Mouse (Mus musculus) adrenal gland, postnatal 4 days (tissue): Measurements from ENCODE around the gene Pygo2. TPM values are rescaled to one million over a fixed set of nuclear protein-coding genes. Genes with fewer than 3 reads are reported as not detected.

Experiments
- DNase-seq, 2 experiments: peaks; one replicate each; pipeline ENCODE4 v3.0.0; 2021 to 2022; ENCODE audit warnings: low spot score in 2 of 2, mixed read lengths in 2 of 2
- total RNA-seq, 2 experiments: library from RNA; stranded (reverse); gene quantifications; 2 replicates each; pipeline ENCODE4 v1.2.3; 2021

The Pygo2 gene
- total RNA-seq, 2 experiments from 2014 or later, result 43.0 to 44.3 TPM

DNA sequence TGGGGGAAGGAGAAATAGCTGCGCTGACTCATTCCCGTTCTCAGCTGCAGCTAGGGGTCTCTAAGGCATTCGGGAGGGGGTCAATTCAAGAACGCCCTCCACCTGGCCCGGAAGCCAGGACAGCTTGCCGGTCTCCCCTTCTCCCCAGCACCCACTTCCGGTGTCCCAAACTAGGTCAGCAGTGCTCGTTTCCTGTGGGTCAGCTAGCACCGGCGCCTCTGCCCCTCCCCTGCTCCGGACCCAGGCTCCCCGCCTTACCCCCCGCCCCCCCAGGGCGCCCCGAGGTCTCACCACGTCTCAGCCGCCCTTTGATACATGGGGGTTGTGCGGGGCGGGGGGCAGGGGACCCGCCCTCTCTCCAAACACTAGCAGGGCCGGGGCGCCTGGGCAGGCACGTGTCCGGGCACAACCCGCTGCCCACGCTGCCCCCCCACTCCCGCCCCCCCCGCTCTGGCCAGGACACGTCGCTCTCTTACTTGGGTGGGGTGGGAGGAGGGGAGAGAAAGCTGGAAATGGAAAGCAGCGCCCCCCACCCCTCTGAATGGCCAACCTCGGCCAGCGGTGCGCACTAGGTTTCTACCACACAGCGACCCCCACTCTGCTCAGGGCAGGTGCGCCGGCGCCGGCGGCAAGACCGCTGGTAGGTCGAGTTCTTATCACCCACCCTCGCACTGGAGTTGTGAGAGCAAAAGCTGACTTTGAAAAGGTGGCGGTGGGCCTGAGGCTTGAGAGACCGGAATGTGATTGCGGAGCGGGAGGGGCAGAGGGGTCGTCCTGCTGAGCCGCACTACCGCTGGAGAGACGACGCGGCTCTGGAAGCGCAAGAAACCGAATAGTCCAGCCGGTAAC is 38.1 kb upstream of the Pygo2 start:
- DNase-seq, result peak in 1 of 2 experiments; percentile 61

DNA sequence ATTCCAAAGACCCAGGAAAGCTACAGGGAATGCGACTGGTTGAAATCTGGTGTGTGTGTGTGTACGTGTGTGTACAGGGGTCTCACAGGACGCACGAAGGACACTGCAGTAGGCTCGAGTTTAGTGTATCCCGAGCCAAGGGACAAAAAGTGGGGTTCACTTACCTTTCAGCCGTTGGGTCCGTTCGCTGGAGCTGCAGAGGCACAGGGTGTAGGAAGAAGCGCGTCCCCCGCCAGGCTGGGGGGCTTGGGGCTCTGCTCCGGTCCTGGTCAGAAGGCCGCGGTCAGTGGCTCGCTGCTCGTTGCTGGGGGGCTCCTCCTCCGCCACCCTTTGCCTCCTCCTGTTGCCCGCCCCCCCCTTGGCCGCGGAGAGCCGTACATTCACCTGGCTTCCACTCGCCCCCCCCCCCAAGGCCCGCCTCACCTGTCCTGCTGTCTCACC is 37.1 kb upstream of the Pygo2 start:
- DNase-seq, result no peak

DNA sequence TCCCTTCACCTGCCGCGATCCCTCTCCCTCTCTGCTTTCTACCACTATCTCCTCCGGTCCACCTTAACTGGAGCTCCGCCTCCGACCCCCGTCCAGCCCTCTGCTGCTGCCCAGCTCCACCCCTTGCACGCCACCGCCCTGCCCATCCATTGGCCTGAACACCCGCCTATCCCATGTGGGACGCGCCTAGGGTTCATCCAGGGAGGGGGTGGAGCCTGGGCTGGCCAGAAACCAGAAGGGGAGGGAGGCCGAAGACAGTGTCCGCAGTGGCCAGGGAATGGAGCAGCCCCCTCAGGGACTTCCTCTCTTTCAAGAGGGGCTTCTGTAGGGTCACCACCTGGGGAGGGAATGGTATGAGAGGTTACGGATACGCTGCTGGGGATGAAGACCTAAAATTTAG is 36.4 kb upstream of the Pygo2 start:
- peak; percentile 90 to 99 for DNase-seq

DNA sequence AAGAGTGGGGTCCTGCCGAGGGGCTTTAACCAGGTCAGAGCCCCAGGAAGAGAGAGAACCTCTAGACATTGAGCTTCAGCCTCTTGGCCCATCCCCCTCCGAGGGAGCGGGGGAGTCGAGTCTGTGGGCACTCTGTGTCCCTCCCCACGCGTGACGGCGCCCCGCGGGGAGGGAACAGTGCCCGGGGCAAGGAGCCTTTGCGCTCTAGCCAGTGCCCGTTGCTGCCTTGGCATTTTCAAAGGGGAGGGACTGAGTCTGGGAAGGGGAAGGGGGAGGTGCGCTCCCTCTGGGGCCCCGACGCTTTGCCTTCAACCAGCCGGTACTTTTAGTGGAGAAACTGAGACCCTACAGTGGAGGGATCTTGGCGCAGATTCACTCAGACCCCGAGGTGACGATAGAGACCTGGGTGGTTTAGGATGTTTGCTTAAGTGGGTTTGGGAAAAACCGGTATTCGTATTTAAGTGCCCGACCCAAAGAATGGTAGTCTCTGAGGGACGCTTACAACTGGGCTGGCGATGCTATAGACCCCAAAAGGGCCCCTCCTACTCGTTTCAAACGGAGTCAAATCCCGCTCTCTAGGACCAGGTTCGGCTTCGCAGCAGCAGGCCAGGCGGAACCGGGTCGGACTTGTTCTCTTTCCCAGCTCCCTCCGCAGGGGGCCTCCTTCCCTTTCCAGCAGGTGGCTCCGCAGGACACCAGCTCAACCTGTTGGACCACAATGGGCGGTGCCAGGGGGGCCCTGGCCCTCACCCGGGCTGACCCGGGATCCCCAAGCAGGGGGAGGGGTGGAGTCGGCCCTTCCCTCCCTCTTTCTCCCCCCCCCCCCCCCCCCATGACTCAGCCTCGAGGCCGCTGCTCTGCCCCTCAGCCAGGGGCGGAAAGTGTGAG is 35.8 kb upstream of the Pygo2 start, which contains the start of gene Zbtb7b:
Zbtb7b (minus strand) TSS at position 771 of the 888 bp plus-strand sequence.
- peak; percentile 63 to 73 for DNase-seq

DNA sequence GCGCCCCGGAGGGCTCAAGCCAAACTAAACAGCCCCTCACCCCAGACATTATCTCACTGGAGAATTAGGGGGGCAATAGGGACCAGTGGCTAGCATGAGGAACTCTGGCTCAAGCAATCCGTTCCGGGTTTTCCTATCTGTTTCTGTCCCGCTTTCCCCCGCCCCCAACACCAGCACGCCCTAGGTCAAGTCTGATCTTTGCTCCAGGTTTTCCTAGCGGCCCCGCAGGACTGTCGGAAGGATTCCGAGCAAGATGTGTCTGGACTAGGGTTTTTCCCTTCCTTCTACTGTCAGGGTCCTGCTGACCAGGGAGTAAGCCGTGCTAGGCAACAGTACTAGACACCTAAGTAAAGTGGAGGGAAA is 35.1 kb upstream of the Pygo2 start:
- peak; percentile 56 to 73 for DNase-seq

DNA sequence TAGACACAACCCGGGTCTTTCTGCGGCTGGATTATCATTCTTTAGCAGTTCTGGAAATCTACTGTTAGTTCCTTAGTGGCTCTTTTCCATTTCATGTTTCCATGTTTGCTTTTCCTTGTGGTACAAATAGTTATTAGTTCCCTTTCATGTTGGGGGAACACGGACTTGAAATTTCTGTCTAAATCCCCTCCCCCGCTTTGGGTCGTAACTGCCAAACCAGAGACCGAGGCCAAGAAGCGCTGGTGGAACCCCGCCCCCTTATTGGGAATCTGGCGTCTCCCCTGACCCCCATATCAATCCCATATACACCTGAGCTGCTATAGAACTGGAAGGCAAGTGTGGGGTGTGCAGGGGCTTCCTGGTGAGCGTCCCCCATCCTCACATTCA is 34.6 kb upstream of the Pygo2 start:
- DNase-seq, result no peak

DNA sequence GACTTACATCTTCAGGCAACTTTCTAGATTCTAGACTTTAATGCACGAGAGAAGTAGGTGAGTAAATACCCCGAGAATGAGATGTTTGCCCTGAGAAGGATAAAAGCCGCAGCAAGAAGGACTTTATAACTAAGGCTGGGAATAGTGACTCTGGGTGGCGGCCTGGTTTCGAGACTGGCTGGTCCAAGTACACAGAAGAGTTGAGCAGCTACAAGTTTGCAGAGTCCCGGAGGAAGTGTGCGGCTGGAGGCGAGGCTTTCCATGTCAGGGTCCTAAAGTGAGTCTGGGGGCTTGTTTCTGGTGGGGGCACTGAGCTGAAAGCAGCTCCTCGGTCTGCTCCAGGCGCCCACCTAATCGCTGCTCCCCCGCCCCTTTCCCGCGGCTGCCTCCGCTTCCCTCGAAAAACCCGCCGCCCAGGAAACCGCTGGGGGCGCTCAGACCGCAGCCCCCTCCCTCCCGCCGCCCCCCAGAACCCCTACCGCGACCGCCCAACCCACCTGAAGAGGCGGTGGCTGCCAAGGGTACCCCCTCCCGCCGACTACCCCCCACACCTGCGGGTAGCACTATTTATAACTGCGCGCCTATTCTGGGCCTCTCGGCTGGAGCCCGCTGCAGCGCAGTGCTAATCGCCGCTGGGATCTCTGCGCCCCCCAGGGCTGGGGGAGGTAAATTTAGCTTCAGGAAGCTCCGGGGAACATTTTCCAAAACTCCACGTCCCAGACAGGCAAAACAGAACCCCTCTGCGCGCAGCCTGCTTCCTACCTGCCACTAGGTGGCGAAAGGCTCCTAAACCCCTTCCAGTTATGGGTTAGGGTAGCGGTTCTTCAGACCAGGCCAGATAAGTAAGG is 34.0 kb upstream of the Pygo2 start:
- no peak for DNase-seq

DNA sequence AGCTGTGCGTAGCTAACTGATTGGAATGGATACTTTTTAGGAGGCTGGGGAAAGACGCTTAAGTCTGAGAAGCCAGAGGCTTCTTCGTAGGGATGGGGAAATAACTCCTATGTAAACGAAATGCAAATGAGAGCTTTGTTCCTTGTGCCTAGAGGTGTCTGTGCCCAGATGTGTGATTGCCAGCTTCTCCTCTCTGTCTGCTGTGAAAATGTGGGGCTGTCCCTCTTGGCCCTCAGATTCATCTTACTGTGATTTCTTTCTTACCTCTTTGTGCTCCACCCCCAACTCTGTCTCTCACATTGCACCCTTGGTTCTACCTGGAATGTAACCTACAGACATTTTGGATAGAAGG is 33.4 kb upstream of the Pygo2 start:
- no peak for DNase-seq

DNA sequence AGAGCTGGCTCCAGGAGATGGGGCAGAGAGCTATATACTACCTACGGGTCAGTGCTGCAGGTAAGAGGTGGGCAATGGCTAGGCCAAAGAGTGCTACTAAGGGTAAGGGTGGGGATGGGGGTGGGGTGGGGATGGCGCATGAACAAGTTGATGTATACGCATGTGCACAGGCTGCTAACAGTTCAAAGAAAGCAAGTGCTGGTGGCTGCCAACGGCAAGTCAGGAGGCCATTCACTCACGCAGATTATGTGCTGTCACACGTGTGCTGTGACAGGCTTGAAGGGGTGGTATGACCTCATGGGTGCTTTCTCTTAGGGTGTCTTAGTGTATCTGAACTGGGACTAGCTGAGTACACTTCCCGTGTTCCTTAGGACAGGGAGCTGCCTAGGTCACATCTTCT is 28.7 kb upstream of the Pygo2 start:
- DNase-seq, result no peak

DNA sequence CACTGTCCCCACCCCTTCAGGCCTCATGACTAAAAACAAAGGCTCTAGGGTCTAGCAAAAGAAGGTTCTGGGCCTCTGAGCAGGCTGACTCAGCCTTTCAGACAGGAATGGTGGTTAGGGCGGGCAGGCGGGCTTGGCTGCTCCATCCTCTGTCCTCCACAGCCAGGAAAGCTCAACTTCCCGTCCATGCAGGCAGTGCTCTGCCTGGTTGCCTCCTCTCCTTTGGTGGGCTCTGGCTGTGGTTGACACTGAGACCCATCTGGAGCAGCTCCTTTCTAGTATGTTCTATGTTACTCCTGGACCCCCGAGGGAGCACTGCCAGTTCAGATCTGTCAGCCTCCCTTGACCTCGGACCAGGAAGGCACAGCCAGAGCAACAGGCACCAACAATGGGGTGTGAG is 27.3 kb upstream of the Pygo2 start, which contains the start of gene Lenep:
Lenep (minus strand) TSS at position 101 of the 400 bp plus-strand sequence.
- no peak for DNase-seq

DNA sequence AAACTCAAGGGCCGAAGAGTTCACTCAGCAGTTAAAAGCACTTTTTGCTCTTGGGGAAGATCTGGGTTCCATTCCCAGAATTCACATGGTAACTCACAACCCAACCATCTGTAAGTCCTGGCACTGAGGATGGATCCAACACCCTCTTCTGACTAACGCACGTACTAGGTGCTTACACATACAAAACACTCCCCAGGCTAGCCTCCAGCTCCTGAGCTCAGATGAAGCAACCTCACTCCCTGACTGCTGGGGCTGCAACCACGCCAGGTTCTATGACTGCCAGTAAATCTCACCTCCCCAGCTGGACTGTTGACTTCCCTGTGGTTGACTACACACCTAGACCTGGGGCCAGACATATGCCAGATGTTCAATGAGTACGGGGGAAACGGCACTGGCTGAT is 23.1 kb upstream of the Pygo2 start:
- DNase-seq, result no peak

DNA sequence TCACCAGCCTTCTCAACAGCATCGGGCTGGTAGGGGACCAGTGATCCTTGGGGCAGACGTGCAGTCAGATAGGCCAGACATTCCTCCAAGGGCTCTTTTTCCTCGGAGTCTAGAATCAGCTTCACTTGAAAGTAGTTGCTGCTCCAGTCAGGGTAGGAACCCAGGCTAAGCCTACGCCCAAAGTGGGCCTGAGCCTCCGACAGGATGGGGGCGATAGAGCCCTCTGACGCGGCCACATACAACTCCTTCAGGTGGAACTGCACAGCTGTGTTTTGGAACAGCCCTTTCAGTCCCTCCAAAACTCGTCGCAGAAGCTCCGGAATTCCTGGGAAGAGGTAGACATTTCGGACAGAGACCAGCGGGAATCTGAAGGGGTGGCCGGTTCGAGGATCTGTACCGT is 21.6 kb upstream of the Pygo2 start:
- no peak for DNase-seq

DNA sequence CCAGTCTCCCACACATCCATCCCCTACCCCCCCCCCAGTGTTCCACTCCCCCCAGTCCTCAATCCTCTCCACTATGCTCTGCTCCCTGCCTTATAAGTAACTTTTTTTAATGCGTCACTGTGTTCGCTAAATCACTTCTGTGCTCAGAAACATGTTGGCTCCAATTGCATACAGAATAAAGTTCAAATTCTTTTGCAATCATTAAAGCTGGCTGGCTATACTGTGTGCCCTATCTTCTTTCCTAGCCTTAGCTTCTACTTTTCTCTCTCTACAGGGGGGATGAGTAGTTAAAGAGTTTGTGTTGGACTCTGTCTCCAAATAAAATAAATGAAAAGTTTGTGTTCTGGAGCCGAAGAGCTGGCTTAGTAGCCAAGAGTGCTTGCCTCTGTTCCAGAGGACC is 20.3 kb upstream of the Pygo2 start:
- DNase-seq, result no peak

DNA sequence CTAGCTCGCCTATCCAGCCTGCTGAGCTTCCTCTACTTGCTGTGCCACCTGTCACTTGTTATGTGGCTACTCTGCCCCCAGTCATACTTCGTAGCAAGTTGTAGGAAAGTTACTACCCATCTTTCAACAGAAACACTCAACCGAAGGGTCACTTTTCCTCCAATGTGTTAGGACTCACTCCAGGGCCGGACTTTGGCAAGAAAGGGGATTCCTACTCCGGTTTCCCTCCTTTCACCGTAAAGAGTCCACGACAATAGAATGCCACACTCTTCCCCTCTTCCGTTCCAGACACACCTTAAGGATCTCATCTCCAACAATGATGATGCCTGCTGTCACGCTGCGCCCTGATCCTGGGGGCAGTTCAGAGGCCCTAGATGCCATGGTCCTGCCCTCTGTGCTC is 19.1 kb upstream of the Pygo2 start:
- no peak for DNase-seq

DNA sequence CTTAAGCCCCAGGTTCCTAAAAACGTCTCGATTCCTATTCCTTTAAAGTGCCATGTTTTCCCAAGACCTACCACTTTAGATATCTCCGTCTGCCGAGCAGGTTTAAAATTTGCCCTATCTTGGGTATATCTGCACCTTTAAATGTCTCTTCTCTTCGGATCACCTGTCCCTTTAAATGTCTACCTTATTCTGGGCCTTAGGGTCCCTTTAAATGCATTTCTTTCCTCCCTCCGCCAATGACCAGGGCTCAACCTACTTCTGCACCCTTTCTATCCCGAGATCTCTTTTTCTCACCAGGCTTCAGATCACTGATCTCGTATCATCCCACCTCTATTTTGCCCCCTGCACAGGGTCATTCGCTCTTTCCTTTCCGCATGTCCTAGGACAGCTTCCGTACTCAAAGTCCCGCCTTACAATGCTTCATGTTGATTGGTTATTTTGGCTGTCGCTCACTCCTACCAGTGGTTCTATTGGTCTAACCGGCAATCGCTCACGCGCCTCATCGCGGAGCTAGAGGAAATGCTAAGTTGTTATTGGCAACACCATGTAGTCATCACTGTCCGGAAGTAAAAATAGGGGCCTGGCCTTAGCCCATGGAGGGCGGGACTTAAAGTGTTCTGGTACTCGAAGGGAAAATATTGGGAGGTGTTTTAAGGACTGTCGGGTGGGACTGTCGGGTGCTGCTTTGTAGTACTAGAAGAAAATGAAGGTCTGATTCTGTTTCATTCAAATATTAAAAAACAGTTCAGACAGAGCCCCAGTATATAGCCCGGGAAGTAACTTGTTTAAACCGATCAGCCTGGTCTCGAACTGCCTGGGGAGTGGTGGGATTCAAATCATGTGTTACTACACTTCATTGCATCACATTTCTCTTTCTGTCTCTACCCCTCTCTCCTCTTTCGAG is 18.3 kb upstream of the Pygo2 start, which contains the start of gene Flad1:
Flad1 (minus strand) TSS at position 381 of the 904 bp plus-strand sequence.
- peak; percentile 88 to 91 for DNase-seq

DNA sequence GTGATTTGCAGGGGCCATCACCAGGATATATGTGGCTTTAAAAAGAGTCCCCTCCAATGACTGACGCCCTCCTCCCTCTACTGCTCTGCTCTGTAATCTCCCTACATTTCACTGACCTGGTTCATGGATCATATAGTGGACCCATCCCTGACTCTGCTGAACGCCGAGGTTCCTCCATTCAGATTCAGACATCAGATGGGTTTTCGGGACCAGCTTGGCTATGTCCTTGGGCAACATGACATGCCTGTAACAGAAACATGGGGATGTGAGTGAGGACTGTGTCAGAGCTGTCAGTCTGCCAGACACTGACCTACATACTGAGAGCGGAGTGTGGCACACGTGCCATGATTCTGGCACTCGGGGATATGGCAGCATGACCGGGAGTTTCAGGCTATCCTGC is 13.9 kb upstream of the Pygo2 start:
- DNase-seq, result no peak

DNA sequence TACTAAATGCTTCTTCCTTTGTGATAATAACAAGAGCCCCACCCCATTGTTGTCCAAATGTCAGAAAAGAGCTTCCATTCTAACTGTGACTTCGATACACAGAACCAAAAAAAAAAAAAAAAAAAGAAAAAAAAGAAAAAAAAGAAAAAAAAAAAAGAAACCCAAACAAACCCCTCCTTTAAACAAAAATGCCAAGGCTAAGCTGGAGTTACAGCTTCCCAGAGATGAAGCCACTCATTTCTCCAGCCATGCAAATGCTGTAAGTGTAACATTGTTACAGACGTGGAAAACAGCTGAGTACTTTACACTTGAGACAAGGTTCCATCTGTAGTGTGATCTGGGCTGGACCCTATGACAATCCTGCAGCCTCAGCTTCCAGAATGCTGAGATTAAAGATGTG is 12.9 kb upstream of the Pygo2 start:
- no peak for DNase-seq

DNA sequence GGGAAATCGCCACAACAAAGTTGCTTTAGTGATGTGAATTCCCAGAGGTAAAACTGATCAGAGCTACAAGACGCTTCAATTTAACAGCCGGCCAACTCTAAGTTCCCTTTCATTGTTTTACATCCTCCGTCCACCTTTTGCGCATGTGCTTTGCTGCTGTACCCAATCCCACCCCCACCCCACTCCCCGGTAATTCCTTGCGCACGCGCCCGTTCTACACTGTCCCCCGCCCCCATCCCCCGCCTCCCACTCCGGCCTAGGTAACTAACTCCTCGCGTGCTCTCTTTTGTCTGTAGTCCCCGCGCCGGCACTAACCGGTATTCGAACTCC is 12.2 kb upstream of the Pygo2 start:
- peak in 1 of 2 experiments; percentile 31 for DNase-seq

DNA sequence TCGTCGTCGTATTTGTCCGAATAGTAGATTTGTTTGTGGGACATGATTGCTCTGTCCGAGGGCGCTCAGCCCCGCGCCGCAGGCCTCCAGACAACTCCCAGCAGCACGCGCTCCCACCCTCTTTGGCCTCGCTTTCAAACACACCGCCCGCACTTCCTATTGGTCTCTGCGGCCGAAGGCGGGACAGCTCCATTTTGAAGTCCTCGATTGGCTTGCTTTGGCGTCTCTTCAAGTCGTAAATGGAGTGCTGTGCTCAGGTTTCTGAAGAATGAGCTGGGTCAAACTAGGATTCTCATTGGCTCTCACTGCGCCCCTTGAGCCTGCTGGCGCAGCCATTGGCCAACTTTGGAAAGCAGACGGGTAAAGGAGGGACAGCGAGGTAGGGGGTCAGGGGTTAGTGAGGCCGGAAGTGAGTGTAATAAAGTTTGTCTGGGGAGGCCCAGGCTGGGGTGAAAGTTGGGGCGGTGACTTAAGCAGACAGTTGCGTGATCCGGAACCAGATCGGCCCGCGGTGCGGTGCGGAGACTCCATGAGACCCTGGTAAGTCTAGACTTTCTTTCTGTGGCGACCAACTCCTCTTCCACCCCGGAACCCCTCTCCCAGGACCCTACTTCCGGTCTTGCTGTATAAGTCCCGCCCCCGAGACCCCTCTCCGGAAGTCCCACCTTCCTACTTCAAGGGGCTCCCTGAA is 11.7 kb upstream of the Pygo2 start, which contains the start of the genes Cks1b and Shc1:
Cks1b (minus strand) TSS at position 214 of the 691 bp plus-strand sequence.
Shc1 (plus strand) TSS at position 274 of the 691 bp plus-strand sequence.
- DNase-seq, result peak; percentile 65 to 87
